Mouse (Mus musculus) embryonic fibroblast, embryonic 13.5 days (primary cell): ENCODE results near the gene Fam196b.

ENCODE experiments used
- CTCF ChIP-seq: IDR thresholded peaks from 2 replicates; pipeline ENCODE4 v1.5.1; 2011; ENCODE audit warnings: mild to moderate bottlenecking, control low read depth, low read length, moderate library complexity, borderline replicate concordance; ENCODE audit not compliant: insufficient read depth
- POLR2A ChIP-seq: IDR thresholded peaks from 2 replicates; pipeline ENCODE4 v1.6.1; 2011; ENCODE audit warnings: low read depth, mild to moderate bottlenecking, control low read depth, low read length, moderate library complexity

- no peak for TF ChIP-seq CTCF
- TF ChIP-seq POLR2A = no peak
These were observed 83.9 kb downstream of the Fam196b start for GRCm38 (mm10) chr11:34398555-34398954.
